Mouse (Mus musculus) neural tube, embryonic 12.5 days (tissue): Measurements from ENCODE around the gene Fam167b. TPM values are rescaled to one million over a fixed set of nuclear protein-coding genes. Genes with fewer than 3 reads are reported as not detected.
"Not testable (repeated sequence)": the region's sequence is repeated elsewhere in the genome, so short reads cannot be mapped to it uniquely, and the experiment has no call there.

Experiments used
- ATAC-seq: fragments of 200-750 bp; cut with Nextera tagmentation; 2 replicates; pipeline ENCODE4 v1.8.0; 2017; ENCODE audit warnings: low read depth, mild to moderate bottlenecking, moderate TSS enrichment, moderate library complexity; ENCODE audit not compliant: low FRiP score
- H3K27ac ChIP-seq: fragments of 300-500 bp; sonication (generic); 2 replicates; pipeline ENCODE4 v1.5.1; 2016
- H3K27me3 ChIP-seq: fragments of 300-500 bp; sonication (generic); replicated peaks from 2 replicates; pipeline ENCODE4 v1.6.1; 2016; ENCODE audit warnings: mild to moderate bottlenecking
- H3K36me3 ChIP-seq: fragments of 300-500 bp; sonication (generic); 2 replicates; pipeline ENCODE4 v1.6.1; 2016; ENCODE audit warnings: mild to moderate bottlenecking
- H3K4me1 ChIP-seq: fragments of 300-500 bp; sonication (generic); 2 replicates; pipeline ENCODE4 v1.6.1; 2016
- H3K4me2 ChIP-seq: fragments of 300-500 bp; sonication (generic); replicated peaks from 2 replicates; pipeline ENCODE4 v1.6.1; 2016; ENCODE audit warnings: mild to moderate bottlenecking
- H3K4me3 ChIP-seq: fragments of 300-500 bp; sonication (generic); 2 replicates; pipeline ENCODE4 v1.5.1; 2016
- H3K9ac ChIP-seq: fragments of 300-500 bp; sonication (generic); 2 replicates; pipeline ENCODE4 v1.6.1; 2016; ENCODE audit warnings: mild to moderate bottlenecking
- H3K9me3 ChIP-seq: fragments of 300-500 bp; sonication (generic); 2 replicates; pipeline ENCODE4 v1.6.1; 2016; ENCODE audit warnings: mild to moderate bottlenecking
- WGBS: fragments of 180-500 bp; shearing (Covaris S2); methylation state at CpG from one replicate; pipeline ENCODE4 v1.1.7; 2016; 5-methylcytosine and 5-hydroxymethylcytosine counted together
- polyA plus RNA-seq: library from polyadenylated mRNA; unstranded; fragments of >200 nt; fragmentation: Nextera tagmentation; extraction: Ambion mirVana; gene quantifications from 2 replicates; pipeline ENCODE4 v1.2.1, GENCODE M21; 2016

Fam167b gene
- polyA plus RNA-seq, 1 experiment from 2014 or later = 1.5 TPM

DNA sequence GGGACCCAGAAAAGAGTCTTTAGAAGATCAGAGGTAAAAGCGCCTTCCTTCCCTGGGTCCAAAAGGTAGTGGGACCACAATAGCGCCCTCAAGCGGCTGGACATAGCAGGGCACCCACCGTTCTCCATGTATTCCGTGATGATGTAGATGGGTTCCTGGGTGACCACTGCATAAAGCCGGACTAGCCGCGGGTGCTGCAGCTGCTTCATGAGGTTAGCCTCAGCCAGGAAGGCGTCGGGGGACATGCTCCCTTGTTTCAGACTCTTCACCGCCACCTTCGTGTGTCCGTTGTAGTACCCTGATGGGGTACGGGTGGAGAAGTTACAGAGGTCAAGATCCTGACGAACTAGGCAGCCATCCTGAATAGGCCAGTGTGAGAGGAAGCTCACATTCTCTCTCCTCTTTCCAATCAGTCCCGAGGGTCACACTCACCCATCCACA lies 22.9 kb downstream of the Fam167b start:
- Histone ChIP-seq H3K4me1 (peaks cover 14% of the 10 kb centered on the region; the same call in 1 of the 2 replicates), H3K9me3 (no peaks in the 10 kb centered on the region), H3K9ac (peak overlapping the region; percentile 44), H3K27me3 (no peaks in the 10 kb centered on the region), H3K36me3 (no peaks in the 10 kb centered on the region), H3K4me2 (peak overlapping the region; percentile 90), H3K27ac (no peak overlapping the region), H3K4me3 (peak overlapping the region; percentile 44)
- WGBS = 3% methylated on average over 16 of the region's 16 CpGs
- ATAC-seq = peak; percentile 51; the same call in 1 of the 2 replicates

GRCm38 (mm10) chr4:129554512-129554911 lies 23.8 kb downstream of the Fam167b start:
- H3K36me3 ChIP-seq, H3K27me3 ChIP-seq, H3K4me3 ChIP-seq, H3K9ac ChIP-seq, H3K4me2 ChIP-seq, H3K27ac ChIP-seq, ATAC-seq, H3K9me3 ChIP-seq: not testable (repeated sequence)
- peaks cover 14% of the 10 kb centered on the region; the same call in 1 of the 2 replicates for H3K4me1 ChIP-seq
- 80% methylated on average over 6 of the region's 6 CpGs for WGBS

DNA sequence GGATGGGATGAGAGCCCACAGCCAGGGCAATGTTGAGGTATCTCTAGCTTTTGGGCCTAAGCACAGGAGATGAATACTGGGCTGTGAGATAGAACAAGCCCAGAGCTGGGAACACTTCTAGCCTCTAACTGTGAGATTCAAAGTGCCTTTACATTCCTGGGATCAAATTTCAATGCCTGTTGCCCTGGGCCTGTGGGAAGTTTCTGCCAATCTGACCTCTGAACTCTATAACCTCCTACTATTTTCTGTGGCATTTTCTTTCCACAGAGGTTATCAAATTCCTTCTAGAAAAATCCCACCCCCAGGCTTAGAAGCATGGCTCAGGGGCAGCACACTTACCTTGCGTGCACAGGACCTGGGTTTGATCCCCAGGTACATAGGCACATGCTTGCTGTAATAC lies 28.1 kb downstream of the Fam167b start:
- H3K9me3 ChIP-seq = no peaks in the 10 kb centered on the region

DNA sequence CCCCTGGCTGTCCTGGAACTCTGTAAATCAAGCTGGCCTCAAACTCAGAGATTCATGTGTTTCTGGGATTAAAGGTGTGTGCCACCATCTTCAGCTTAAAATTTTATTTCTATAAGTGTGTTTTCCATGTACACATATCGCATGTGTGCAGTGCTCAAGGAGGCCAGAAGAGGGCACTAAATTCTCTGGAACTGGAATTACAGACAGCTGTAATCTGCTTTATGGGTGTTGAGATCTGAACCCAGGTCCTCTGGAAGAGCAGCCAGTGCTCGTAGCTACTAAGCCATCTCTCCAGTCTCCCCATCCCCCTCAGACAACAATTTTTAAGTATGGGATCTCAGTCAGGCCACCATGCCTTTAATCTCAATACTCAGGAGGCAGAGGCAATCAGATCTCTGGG lies 29.0 kb downstream of the Fam167b start:
- no peak for ATAC-seq
- no peak overlapping the region for H3K4me3 ChIP-seq
- 95% methylated on average over 2 of the region's 2 CpGs for WGBS
- H3K9me3 ChIP-seq = no peaks in the 10 kb centered on the region
- no peak overlapping the region for H3K4me2 ChIP-seq
- no peaks in the 10 kb centered on the region for H3K36me3 ChIP-seq
- H3K4me1 ChIP-seq = 0 out of 2 replicates have a peak, but pooled peaks cover 3% of the 10 kb centered on the region
- no peaks in the 10 kb centered on the region for H3K27me3 ChIP-seq
- H3K9ac ChIP-seq = no peak overlapping the region
- H3K27ac ChIP-seq = no peak overlapping the region

More for the DNA sequence above, 28.1 kb downstream of the Fam167b start:
- 79% methylated on average over 1 of the region's 1 CpGs for whole genome bisulfite sequencing
- Histone ChIP-seq H3K4me1 (peaks cover under 1% of the 10 kb centered on the region; the same call in 1 of the 2 replicates), H3K4me2 (no peak overlapping the region), H3K27ac (no peak overlapping the region), H3K36me3 (no peaks in the 10 kb centered on the region), H3K4me3 (no peak overlapping the region), H3K27me3 (no peaks in the 10 kb centered on the region), H3K9ac (no peak overlapping the region)
- no peak for ATAC-seq

GRCm38 (mm10) chr4:129547631-129548030 lies 30.7 kb downstream of the Fam167b start:
- WGBS = 92% methylated on average over 4 of the region's 4 CpGs
- ATAC-seq = not testable (repeated sequence)

GRCm38 (mm10) chr4:129544106-129544505 lies 34.2 kb downstream of the Fam167b start:
- H3K4me3 ChIP-seq = no peak overlapping the region
- no peak for ATAC-seq
- H3K36me3 ChIP-seq = peaks cover 8% of the 10 kb centered on the region; the same call in 1 of the 2 replicates

More at GRCm38 (mm10) chr4:129547631-129548030, 30.7 kb downstream of the Fam167b start:
- not testable (repeated sequence) for H3K4me1 ChIP-seq, H3K4me3 ChIP-seq, H3K4me2 ChIP-seq, H3K27ac ChIP-seq, H3K27me3 ChIP-seq, H3K9me3 ChIP-seq, H3K36me3 ChIP-seq, H3K9ac ChIP-seq

GRCm38 (mm10) chr4:129542592-129543141 lies 35.7 kb downstream of the Fam167b start, which contains the start of gene Hdac1:
Gene Hdac1 (minus strand): TSS chr4:129542713.
- 2% methylated on average over 46 of the region's 46 CpGs for WGBS

More at GRCm38 (mm10) chr4:129544106-129544505, 34.2 kb downstream of the Fam167b start:
- H3K27me3 ChIP-seq = no peaks in the 10 kb centered on the region
- no peaks in the 10 kb centered on the region for H3K9me3 ChIP-seq
- no peak overlapping the region for H3K9ac ChIP-seq
- H3K27ac ChIP-seq = no peak overlapping the region
- 81% methylated on average over 4 of the region's 4 CpGs for WGBS
- H3K4me2 ChIP-seq = no peak overlapping the region
- peaks cover 25% of the 10 kb centered on the region for H3K4me1 ChIP-seq

GRCm38 (mm10) chr4:129541868-129542591 lies 36.3 kb downstream of the Fam167b start:
- peaks cover 25% of the 10 kb centered on the region for H3K4me1 ChIP-seq
- H3K9me3 ChIP-seq = no peaks in the 10 kb centered on the region
- H3K9ac ChIP-seq = peak overlapping the region; percentile 82
- peak overlapping the region; percentile 87 for H3K4me3 ChIP-seq
- peaks cover 8% of the 10 kb centered on the region; the same call in 1 of the 2 replicates for H3K36me3 ChIP-seq
- no peaks in the 10 kb centered on the region for H3K27me3 ChIP-seq
- peak overlapping the region; percentile 80 for H3K4me2 ChIP-seq
- under 1% methylated on average over 30 of the region's 30 CpGs for WGBS
- peak overlapping the region; percentile 59; the same call in 1 of the 2 replicates for H3K27ac ChIP-seq
- peak; percentile 57 for ATAC-seq

More at GRCm38 (mm10) chr4:129542592-129543141, 35.7 kb downstream of the Fam167b start, which contains the start of gene Hdac1:
- Histone ChIP-seq H3K4me2 (peak within 1 kb of the TSS; percentile 80), H3K9me3 (no peaks in the 10 kb centered on the region), H3K27me3 (no peaks in the 10 kb centered on the region), H3K27ac (peak within 1 kb of the TSS; percentile 59; the same call in 1 of the 2 replicates), H3K4me1 (peaks cover 25% of the 10 kb centered on the region), H3K9ac (peak within 1 kb of the TSS; percentile 82), H3K4me3 (peak within 1 kb of the TSS; percentile 87), H3K36me3 (peaks cover 8% of the 10 kb centered on the region; the same call in 1 of the 2 replicates)
- peak; percentile 99 for ATAC-seq

DNA sequence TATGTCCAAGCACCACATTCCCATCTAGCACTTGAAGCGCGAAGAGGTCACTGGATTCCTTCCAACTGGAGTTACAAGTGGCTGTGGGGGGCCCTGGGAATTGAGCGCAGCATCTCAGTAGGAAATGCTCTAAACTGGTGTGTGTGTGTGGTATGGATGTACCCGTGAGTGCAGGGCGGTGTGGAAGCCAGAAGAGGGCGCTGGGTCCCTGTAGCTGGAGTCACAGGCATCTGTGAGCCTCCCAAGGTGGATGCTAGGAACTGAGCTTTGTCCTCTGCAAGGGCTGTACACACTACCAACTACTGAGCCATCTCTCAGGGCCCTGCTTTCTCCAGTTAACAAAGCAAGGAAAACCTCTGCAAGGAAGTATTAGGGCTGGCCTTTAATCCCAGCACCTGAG lies 38.3 kb downstream of the Fam167b start:
- no peaks in the 10 kb centered on the region for H3K9me3 ChIP-seq
- no peak overlapping the region for H3K27ac ChIP-seq
- no peak overlapping the region for H3K9ac ChIP-seq
- no peaks in the 10 kb centered on the region for H3K27me3 ChIP-seq
- peaks cover 18% of the 10 kb centered on the region; the same call in 1 of the 2 replicates for H3K36me3 ChIP-seq
- peaks cover 25% of the 10 kb centered on the region for H3K4me1 ChIP-seq
- WGBS = 90% methylated on average over 6 of the region's 6 CpGs
- no peak overlapping the region for H3K4me3 ChIP-seq
- no peak overlapping the region for H3K4me2 ChIP-seq
- ATAC-seq = no peak

GRCm38 (mm10) chr4:129528901-129529300 lies 49.4 kb downstream of the Fam167b start:
- not testable (repeated sequence) for ATAC-seq, H3K4me2 ChIP-seq, H3K9ac ChIP-seq, H3K4me3 ChIP-seq, H3K9me3 ChIP-seq, H3K27me3 ChIP-seq, H3K4me1 ChIP-seq, H3K27ac ChIP-seq
- 95% methylated on average over 6 of the region's 6 CpGs for WGBS
- peaks cover 81% of the 10 kb centered on the region for H3K36me3 ChIP-seq
